Mouse (Mus musculus) CH12.LX (cell line): ENCODE data around the gene Pdilt.

Experiments used
- CHD1 ChIP-seq: IDR thresholded peaks from 2 replicates; pipeline ENCODE4 v1.6.1; 2012; ENCODE audit warnings: low read depth, low read length, improper control_type of control experiment, inconsistent platforms
- MAZ ChIP-seq: IDR thresholded peaks from 2 replicates; pipeline ENCODE4 v1.6.1; 2012; ENCODE audit warnings: low read depth, mild to moderate bottlenecking, inconsistent platforms, low read length, improper control_type of control experiment, moderate library complexity
- TBP ChIP-seq: conservative IDR thresholded peaks from 2 replicates; pipeline ENCODE4 v1.6.1; 2011; ENCODE audit warnings: low read depth, low read length, improper control_type of control experiment

- no peak for TF ChIP-seq CHD1
- no peak for TF ChIP-seq TBP
- no peak for TF ChIP-seq MAZ
Measured at GRCm38 (mm10) chr7:119522385-119522784, 904 bp downstream of the Pdilt start.
